Mouse (Mus musculus): ENCODE measurements around the gene Prr18.

- TF ChIP-seq CTCF (IDR thresholded peaks at IDR 0.05; ENCODE audit: control insufficient read depth, insufficient read depth, insufficient read length) = no peak
- TF ChIP-seq MYOG (IDR thresholded peaks at IDR 0.05; ENCODE audit: control insufficient read depth, extremely low read depth, insufficient read length) = no peak
- TF ChIP-seq CEBPB (IDR thresholded peaks at IDR 0.05; ENCODE audit: low read depth) = no peak
- no peak for TF ChIP-seq USF1 (IDR thresholded peaks at IDR 0.05; ENCODE audit: low read depth)
Measured at GRCm38 (mm10) chr17:8388990-8389789, 51.9 kb downstream of the Prr18 start.

All from C2C12 (cell line).